Mouse (Mus musculus) sigmoid colon, adult 10 weeks (tissue): ENCODE measurements around the gene Olfr457. TPM values are rescaled to one million over a fixed set of nuclear protein-coding genes. Genes with fewer than 3 reads are reported as not detected.

Experiments used
- polyA plus RNA-seq: library from polyadenylated mRNA; stranded (reverse); fragments of 350-450 nt; fragmentation: Illumina TruSeq; extraction: RNeasy Lipid Tissue Mini Kit (QIAGEN cat#74804); gene quantifications from one replicate; pipeline ENCODE4 v1.2.3, GENCODE M21; 2014; ENCODE audit warnings: low read depth, low replicate concordance

Gene Olfr457
- not detected for polyA plus RNA-seq

DNA sequence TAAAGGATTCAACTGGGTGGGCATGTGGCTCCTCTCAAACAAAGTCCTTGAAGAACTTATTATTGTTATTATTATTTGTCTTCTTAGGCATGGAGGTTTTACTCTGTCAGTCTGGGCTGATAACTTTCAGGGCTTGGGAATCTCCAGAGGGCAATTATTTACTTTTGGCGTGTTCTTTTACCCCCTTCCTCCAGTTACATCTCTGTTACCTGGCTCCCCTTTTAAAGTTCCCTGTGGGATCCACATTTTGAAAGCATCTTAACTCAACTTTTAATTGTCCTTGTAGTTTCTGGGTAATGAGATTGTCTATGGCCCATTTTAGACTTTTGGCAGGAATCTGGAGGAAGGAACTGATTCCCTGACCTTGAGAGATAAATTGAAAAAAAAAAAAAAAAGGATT, at the start of gene Olfr457:
TSS of gene Olfr457 (minus strand) at position 101 of the 400 bp plus-strand sequence.

DNA sequence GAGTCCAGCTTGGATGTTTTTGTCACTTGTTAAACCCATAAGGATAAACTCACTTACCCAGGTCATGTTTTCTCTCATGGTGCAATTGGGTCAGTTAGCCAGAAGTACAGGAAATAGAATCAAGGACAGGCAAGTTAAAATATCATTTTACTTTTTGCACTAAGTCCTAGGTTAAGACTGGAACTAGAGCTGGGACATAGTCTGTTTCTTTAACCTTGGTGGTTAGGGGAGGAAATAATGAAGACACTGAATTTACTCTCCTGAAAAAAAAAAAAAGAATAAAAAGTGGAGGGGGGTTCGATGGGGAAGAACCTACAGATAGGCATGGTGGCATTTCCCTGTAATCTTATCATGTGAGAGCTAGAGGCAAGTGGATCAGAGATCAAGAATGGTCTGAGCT, 11.0 kb upstream of the Olfr457 start, which contains the start of gene Olfr456:
TSS of gene Olfr456 (minus strand) at position 101 of the 400 bp plus-strand sequence.

DNA sequence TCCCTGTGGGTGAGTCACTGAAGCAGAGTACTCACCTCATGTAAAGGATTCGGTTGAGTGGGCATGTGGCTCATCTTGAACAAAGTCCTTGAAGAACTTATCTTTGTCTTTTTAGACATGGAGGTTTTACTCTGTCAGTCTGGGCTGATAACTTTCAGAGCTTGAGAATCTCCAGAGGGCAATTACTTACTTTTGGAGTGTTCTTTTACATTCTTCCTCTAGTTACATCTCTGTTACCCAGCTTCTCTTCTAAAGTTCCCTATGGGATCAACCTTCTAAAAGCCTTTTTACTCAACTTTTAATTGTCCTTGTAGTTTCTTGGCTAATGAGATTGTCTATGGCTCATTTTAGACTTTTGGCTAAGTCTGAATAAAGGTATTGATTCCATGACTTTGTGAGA, 11.0 kb downstream of the Olfr457 start, which contains the start of gene Olfr458:
TSS of gene Olfr458 (minus strand) at position 101 of the 400 bp plus-strand sequence.

DNA sequence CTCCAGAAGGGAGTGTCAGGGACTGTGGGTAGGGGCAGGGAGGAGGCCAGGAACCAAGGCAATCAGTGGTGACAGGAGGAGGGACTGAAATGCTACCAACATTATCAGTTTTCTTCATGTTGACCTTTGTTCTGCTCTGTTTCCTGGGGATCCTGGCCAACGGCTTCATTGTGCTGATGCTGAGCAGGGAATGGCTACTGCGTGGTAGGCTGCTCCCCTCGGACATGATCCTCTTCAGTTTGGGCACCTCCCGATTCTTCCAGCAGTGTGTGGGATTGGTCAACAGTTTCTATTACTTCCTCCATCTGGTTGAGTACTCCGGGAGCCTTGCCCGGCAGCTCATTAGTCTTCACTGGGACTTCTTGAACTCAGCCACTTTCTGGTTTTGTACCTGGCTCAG, 41.7 kb downstream of the Olfr457 start, which contains the start of gene Tas2r126:
TSS of gene Tas2r126 (plus strand) at position 90 of the 400 bp plus-strand sequence.

Other genes starting within 250 kb of the Olfr457 start
- gene Gstk1, start 230.4 kb downstream of the Olfr457 start, polyA plus RNA-seq: 27.1 TPM
- 33.1 TPM for gene Tmem139, start 214.4 kb downstream of the Olfr457 start, polyA plus RNA-seq
- 92.5 TPM for gene Casp2, start 211.3 kb downstream of the Olfr457 start, polyA plus RNA-seq
- gene Clcn1, start 189.7 kb downstream of the Olfr457 start, polyA plus RNA-seq: 0.47 TPM
- gene Fam131b, start 151.7 kb downstream of the Olfr457 start, polyA plus RNA-seq: 0.32 TPM
- 1.6 TPM for gene Zyx, start 126.7 kb downstream of the Olfr457 start, polyA plus RNA-seq
- gene Epha1, start 103.1 kb downstream of the Olfr457 start, polyA plus RNA-seq: 2.3 TPM
- gene Tas2r143, start 76.1 kb downstream of the Olfr457 start, polyA plus RNA-seq: not detected
- not detected for gene Tas2r135, start 70.9 kb downstream of the Olfr457 start, polyA plus RNA-seq
- not detected for gene Tas2r126, start 41.8 kb downstream of the Olfr457 start, polyA plus RNA-seq
- gene Olfr458, start 11.1 kb downstream of the Olfr457 start, polyA plus RNA-seq: not detected
- not detected for gene Olfr456, start 10.9 kb upstream of the Olfr457 start, polyA plus RNA-seq
- not detected for gene Olfr455, start 71.3 kb upstream of the Olfr457 start, polyA plus RNA-seq
- gene Tcaf3, start 121.4 kb upstream of the Olfr457 start, polyA plus RNA-seq: not detected
- gene Tcaf2, start 168.9 kb upstream of the Olfr457 start, polyA plus RNA-seq: 19.7 TPM
- gene Tcaf1, start 233.8 kb upstream of the Olfr457 start, polyA plus RNA-seq: 31.9 TPM